Mouse (Mus musculus): Measurements from ENCODE around the gene Ets1. TPM values are rescaled to one million over a fixed set of nuclear protein-coding genes. Genes with fewer than 3 reads are reported as not detected.

Ets1 gene
- polyA plus RNA-seq, 1 experiment from 2014 or later, result 18.1 TPM

DNA sequence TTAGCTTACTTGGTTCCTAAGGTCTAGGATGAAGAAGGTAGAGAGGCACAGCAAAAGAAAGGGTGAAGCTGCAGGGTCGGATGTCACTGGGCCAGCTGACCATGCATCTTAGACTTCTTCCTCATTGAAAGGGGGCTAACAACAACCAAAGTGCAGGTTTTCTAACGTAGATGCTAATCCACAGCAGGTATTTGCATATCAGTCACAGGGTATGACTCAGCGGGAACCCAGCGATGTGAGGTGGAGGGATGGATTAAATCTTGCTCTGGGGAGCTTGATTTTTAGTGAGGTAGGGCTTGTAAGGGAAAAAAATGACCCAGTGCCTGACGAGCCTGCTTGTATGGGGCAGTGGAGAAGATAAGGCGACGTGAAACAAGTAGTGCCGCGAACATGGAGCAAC, 9.5 kb downstream of the Ets1 start:
- WGBS (ENCODE audit: insufficient replicate concordance), result 19% methylated on average over 9 of the region's 9 CpGs
- Histone ChIP-seq H3K4me2 (ENCODE audit: low read depth, low read length) (peak overlapping the region; percentile 33; the same call in 1 of the 2 replicates), H3K9me3 (ENCODE audit: low read length) (no peaks in the 10 kb centered on the region), H3K9ac (replicated peaks) (no peak overlapping the region), H3K36me3 (replicated peaks; ENCODE audit: insufficient read depth, low read length) (no peaks in the 10 kb centered on the region), H3K27me3 (ENCODE audit: insufficient read depth, low read length) (peaks cover 7% of the 10 kb centered on the region; the same call in 1 of the 2 replicates), H3K4me3 (ENCODE audit: low read depth, low read length) (no peak overlapping the region), H3K4me1 (ENCODE audit: insufficient read depth) (peaks cover 4% of the 10 kb centered on the region), H3K27ac (ENCODE audit: low read depth) (no peak overlapping the region)
- DNase-seq, result no peak
- ATAC-seq, result no peak
- TF ChIP-seq EP300 (IDR thresholded peaks at IDR 0.05; ENCODE audit: low read depth), result no peak
- TF ChIP-seq CTCF (IDR thresholded peaks at IDR 0.05; ENCODE audit: low read depth), result no peak

DNA sequence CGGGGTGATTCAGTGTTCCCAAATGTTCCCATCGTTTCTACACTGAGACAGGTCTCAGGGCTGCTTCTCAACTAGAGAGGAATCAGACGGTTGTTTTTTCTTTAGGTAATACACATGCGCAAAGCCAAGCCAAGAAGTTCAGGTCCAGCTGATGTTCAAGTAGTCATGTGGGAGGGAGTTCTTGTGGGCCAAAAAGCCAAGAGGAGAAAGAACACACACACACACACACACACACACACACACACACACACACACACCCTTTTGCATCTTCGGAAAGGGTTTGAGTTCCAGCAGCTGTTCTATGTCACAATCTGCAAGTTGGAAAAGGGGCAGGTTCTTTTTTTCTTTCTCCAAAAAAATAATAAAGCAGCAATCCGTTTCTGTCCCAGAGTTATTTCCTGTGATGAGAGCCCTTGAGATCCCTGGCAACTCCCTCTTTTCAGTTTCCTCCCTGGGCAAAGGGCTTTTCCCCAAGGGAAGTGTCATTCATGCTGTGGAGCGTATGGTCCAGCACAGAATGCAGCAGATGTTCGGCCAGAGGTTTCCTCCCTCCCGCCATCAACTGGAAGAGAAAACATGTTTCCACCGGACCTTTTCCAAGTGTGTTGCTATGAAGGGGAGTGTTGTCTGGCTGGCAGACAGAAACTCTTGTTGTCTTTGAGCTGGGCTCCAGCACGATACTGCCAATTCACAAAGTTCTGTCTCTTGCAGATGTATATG, 10.7 kb downstream of the Ets1 start:
- WGBS (ENCODE audit: insufficient replicate concordance), result 45% methylated on average over 11 of the region's 11 CpGs
- Histone ChIP-seq H3K27me3 (ENCODE audit: insufficient read depth, low read length) (peaks cover 7% of the 10 kb centered on the region; the same call in 1 of the 2 replicates), H3K4me1 (ENCODE audit: insufficient read depth) (peaks cover 4% of the 10 kb centered on the region), H3K9ac (replicated peaks) (no peak overlapping the region), H3K36me3 (replicated peaks; ENCODE audit: insufficient read depth, low read length) (no peaks in the 10 kb centered on the region), H3K27ac (ENCODE audit: low read depth) (peak overlapping the region; percentile 68; the same call in 1 of the 2 replicates), H3K9me3 (ENCODE audit: low read length) (no peaks in the 10 kb centered on the region), H3K4me3 (ENCODE audit: low read depth, low read length) (no peak overlapping the region), H3K4me2 (ENCODE audit: low read depth, low read length) (peak overlapping the region; percentile 38)
- DNase-seq, result no peak
- TF ChIP-seq EP300 (IDR thresholded peaks at IDR 0.05; ENCODE audit: low read depth), result peak; percentile 53; the same call in 1 of the 2 replicates
- TF ChIP-seq CTCF (IDR thresholded peaks at IDR 0.05; ENCODE audit: low read depth), result no peak
- peak; percentile 27; the same call in 1 of the 2 replicates for ATAC-seq

DNA sequence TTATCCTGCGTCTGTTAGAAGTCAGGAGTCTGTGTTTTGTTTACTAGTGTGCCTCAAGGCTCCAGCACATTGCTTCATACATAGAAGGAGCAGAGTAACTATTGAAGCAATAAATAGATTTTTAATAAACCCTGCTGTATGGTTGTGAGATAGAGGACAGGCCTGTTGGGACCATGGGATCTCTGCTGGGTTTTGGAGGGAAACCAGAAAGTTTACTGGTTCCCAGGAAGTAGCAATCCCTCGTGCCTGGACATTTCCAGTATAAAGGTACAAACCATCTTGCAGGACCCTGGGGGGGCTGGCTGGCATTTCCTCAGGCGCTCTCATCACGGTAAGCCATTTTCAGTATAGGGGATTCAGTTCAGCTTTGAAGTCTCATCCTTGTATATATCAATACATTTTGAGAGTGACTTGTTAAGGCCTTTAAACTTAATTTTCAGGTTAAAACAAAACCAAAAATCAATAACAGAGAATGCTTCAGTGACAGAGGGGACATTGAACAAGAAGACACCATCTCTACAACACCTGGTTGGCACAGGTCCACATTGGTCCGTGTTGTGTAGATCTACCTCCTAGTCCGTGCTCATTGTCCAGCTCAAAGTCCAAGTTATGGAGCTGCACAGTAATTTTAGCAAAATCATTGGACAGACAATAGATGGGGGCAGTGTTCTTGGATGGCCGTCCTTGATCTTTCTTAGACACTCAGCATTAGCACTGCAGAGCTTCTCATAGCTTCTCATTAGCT, 11.7 kb downstream of the Ets1 start:
- H3K27ac ChIP-seq (ENCODE audit: low read depth), result no peak overlapping the region
- peaks cover 4% of the 10 kb centered on the region for H3K4me1 ChIP-seq (ENCODE audit: insufficient read depth)
- no peaks in the 10 kb centered on the region for H3K9me3 ChIP-seq (ENCODE audit: low read length)
- H3K36me3 ChIP-seq (replicated peaks; ENCODE audit: insufficient read depth, low read length), result no peaks in the 10 kb centered on the region
- H3K9ac ChIP-seq (replicated peaks), result no peak overlapping the region
- TF ChIP-seq EP300 (IDR thresholded peaks at IDR 0.05; ENCODE audit: low read depth) (no peak), CTCF (IDR thresholded peaks at IDR 0.05; ENCODE audit: low read depth) (no peak)
- peaks cover 7% of the 10 kb centered on the region; the same call in 1 of the 2 replicates for H3K27me3 ChIP-seq (ENCODE audit: insufficient read depth, low read length)
- ATAC-seq, result no peak
- DNase-seq, result no peak
- H3K4me2 ChIP-seq (ENCODE audit: low read depth, low read length), result no peak overlapping the region
- 71% methylated on average over 7 of the region's 7 CpGs for WGBS (ENCODE audit: insufficient replicate concordance)
- no peak overlapping the region for H3K4me3 ChIP-seq (ENCODE audit: low read depth, low read length)

DNA sequence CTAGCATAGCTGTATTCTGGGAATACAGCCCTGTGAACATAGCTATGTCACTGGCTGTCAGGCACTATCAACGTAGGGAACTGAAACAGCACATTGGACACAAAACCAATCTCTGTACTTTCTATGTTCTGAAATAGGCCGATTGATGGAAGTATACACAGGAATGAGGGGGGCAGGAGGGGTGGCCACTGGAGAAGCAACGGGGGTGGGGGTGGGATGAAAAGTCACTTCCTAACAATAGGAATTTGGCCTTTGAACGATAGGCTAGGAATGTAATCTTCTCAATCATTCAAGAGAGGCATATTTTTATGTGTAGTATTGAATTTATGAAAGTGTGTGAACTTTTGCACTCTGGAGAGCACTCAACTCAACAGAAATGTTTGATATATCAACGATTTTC, 12.3 kb downstream of the Ets1 start:
- no peak for ATAC-seq
- H3K9ac ChIP-seq (replicated peaks), result no peak overlapping the region
- WGBS (ENCODE audit: insufficient replicate concordance), result 65% methylated on average over 5 of the region's 5 CpGs
- no peak overlapping the region for H3K27ac ChIP-seq (ENCODE audit: low read depth)
- TF ChIP-seq EP300 (IDR thresholded peaks at IDR 0.05; ENCODE audit: low read depth), result no peak
- no peak for TF ChIP-seq CTCF (IDR thresholded peaks at IDR 0.05; ENCODE audit: low read depth)
- peaks cover 7% of the 10 kb centered on the region; the same call in 1 of the 2 replicates for H3K27me3 ChIP-seq (ENCODE audit: insufficient read depth, low read length)
- H3K36me3 ChIP-seq (replicated peaks; ENCODE audit: insufficient read depth, low read length), result no peaks in the 10 kb centered on the region
- H3K4me1 ChIP-seq (ENCODE audit: insufficient read depth), result peaks cover 4% of the 10 kb centered on the region
- H3K4me2 ChIP-seq (ENCODE audit: low read depth, low read length), result no peak overlapping the region
- no peak overlapping the region for H3K4me3 ChIP-seq (ENCODE audit: low read depth, low read length)
- H3K9me3 ChIP-seq (ENCODE audit: low read length), result no peaks in the 10 kb centered on the region
- no peak for DNase-seq

DNA sequence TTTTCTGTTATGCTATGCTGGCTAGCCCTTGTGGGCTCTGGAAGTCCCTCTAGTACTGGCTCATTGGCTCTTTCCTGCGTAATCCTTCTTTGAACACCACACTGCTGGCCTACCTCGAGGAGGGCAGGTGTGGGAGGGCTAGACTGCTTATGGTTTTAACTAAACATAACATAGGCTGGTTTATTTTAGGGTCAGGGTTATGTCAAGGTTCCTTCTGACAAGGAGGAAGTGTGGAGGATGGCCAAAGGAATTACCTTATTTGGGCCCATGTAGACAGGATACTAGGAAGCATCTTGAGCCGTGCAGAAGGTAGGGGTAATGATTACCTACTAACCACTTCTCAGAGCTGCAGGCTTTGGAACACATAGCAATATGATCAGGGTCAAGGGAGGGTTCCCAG, 14.7 kb downstream of the Ets1 start:
- peaks cover 3% of the 10 kb centered on the region; the same call in 1 of the 2 replicates for H3K4me1 ChIP-seq (ENCODE audit: insufficient read depth)
- H3K4me3 ChIP-seq (ENCODE audit: low read depth, low read length), result no peak overlapping the region
- no peak for ATAC-seq
- TF ChIP-seq EP300 (IDR thresholded peaks at IDR 0.05; ENCODE audit: low read depth), result no peak
- no peak for TF ChIP-seq CTCF (IDR thresholded peaks at IDR 0.05; ENCODE audit: low read depth)
- no peak overlapping the region for H3K4me2 ChIP-seq (ENCODE audit: low read depth, low read length)
- no peak for DNase-seq
- no peaks in the 10 kb centered on the region for H3K36me3 ChIP-seq (replicated peaks; ENCODE audit: insufficient read depth, low read length)
- WGBS (ENCODE audit: insufficient replicate concordance), result 42% methylated on average over 3 of the region's 3 CpGs
- H3K9ac ChIP-seq (replicated peaks), result no peak overlapping the region
- H3K27ac ChIP-seq (ENCODE audit: low read depth), result no peak overlapping the region
- H3K27me3 ChIP-seq (ENCODE audit: insufficient read depth, low read length), result no peaks in the 10 kb centered on the region
- no peaks in the 10 kb centered on the region for H3K9me3 ChIP-seq (ENCODE audit: low read length)

DNA sequence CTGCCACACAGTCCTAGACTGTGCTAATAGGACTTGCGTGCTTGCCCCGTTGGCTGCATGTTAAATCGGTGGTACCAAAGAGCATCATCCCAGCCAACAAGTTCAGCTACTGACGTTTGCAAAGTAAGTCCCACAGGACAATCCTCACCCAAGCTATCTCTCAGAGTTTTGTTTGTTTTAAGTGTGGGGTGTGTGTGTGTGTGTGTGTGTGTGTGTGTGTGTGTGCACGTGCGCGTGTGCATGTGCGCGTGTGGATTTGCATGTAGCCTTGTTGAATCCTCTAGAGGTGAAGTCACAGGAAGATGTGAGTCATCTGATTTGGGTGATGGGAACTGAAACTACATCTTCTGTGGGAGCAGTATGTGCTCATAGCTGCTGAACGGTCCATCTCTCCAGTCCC, 16.1 kb downstream of the Ets1 start:
- Histone ChIP-seq H3K27me3 (ENCODE audit: insufficient read depth, low read length) (no peaks in the 10 kb centered on the region), H3K9me3 (ENCODE audit: low read length) (no peaks in the 10 kb centered on the region), H3K4me1 (ENCODE audit: insufficient read depth) (peaks cover 9% of the 10 kb centered on the region), H3K9ac (replicated peaks) (no peak overlapping the region), H3K27ac (ENCODE audit: low read depth) (no peak overlapping the region), H3K4me2 (ENCODE audit: low read depth, low read length) (no peak overlapping the region), H3K4me3 (ENCODE audit: low read depth, low read length) (no peak overlapping the region), H3K36me3 (replicated peaks; ENCODE audit: insufficient read depth, low read length) (no peaks in the 10 kb centered on the region)
- ATAC-seq (no peak; the same call in 1 of the 2 replicates), DNase-seq (peak; percentile 24)
- WGBS (ENCODE audit: insufficient replicate concordance), result 75% methylated on average over 10 of the region's 10 CpGs
- TF ChIP-seq CTCF (IDR thresholded peaks at IDR 0.05; ENCODE audit: low read depth) (no peak), EP300 (IDR thresholded peaks at IDR 0.05; ENCODE audit: low read depth) (no peak)
